Mouse (Mus musculus) mouse embryonic stem cell (cell line): ENCODE measurements around the gene Borcs7.

Source experiments
- in situ Hi-C, 2 experiments: fragments of 300-500 bp; cut with MboI; formaldehyde crosslinking; loops; 1 replicate in 1 of 2; 3 replicates in 1 of 2; pipeline ENCODE4 v1.14.3; 2019 to 2020; ENCODE audit warnings: low sequenced_read_pairs in 2 of 2, low pct_unique_long_range_greater_than_20kb in 1 of 2, mixed read lengths in 1 of 2; ENCODE audit not compliant: unreplicated experiment in 1 of 2

Borcs7 gene

DNA sequence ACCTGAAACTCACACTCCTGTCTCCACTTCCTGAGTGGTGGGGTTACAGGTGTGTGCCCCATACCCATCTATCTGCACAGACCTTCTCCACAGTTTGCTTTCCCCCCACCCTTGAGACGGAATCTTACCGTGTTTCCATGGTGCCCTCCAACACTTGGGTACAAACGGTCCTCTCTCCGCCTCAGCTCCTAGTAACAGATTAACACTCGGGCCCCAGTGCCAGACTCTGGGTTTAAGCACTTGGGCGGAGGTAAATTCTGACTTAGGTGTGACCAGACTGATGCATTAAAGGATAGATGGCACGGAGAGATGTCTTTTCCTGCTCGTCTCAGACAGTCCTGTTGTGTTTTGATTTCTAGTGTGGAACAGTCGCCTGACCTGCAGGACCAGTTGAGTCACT is 11.4 kb downstream of the Borcs7 start:
- in situ Hi-C loops: no loop called here

- in situ Hi-C loops: no loop called here
Observed at GRCm38 (mm10) chr19:46705779-46706495, 16.2 kb downstream of the Borcs7 start.

GRCm38 (mm10) chr19:46706540-46707295 is 17.0 kb downstream of the Borcs7 start:
- in situ Hi-C loops: no loop called here

- in situ Hi-C loops: no loop called here
Observed at GRCm38 (mm10) chr19:46707296-46708151, 17.8 kb downstream of the Borcs7 start, which contains the start of gene As3mt. Gene As3mt (plus strand): TSS chr19:46707458.

DNA sequence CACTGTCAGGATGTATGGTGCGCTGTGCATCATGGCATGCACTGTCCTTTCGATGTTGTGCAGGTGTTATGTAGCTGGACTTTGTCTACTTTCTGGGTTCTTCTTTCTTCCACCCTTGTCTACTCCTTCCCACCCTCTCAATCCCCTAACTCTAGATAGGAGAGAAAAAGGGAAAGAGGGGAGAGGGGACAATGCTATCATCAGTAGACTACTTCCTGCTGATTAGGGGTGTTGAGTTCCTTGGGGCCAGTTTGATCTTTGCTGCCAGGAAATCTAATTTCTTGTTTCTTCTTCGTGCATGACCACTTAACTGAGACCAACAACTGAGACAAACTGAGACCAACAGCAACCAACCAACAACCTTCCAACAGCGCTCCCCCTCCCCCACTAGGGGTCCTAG is 20.9 kb downstream of the Borcs7 start:
- in situ Hi-C loops: no loop called here

- in situ Hi-C loops: no loop called here
Observed at GRCm38 (mm10) chr19:46714234-46714633, 24.5 kb downstream of the Borcs7 start.

DNA sequence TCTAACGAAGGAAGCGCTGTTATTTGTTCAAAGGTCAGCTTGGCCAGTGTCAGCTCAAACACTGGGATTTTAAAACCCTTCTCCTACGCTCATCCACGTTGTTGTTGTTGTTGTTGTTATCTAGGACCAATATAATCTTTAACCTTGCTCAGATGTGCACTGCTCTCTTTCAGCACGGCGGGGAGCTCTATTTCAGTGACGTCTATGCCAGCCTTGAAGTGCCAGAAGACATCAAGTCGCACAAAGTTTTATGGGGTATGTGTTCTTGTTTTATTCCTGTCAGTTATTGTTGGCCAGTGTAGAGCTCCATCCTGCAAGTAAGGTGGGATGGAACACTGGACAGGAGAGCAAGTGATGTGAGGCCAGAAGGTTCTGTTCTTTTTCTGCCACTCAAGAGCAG is 25.3 kb downstream of the Borcs7 start:
- in situ Hi-C loops: no loop called here

- in situ Hi-C loops: no loop called here
Observed at GRCm38 (mm10) chr19:46718150-46718549, 28.4 kb downstream of the Borcs7 start.

DNA sequence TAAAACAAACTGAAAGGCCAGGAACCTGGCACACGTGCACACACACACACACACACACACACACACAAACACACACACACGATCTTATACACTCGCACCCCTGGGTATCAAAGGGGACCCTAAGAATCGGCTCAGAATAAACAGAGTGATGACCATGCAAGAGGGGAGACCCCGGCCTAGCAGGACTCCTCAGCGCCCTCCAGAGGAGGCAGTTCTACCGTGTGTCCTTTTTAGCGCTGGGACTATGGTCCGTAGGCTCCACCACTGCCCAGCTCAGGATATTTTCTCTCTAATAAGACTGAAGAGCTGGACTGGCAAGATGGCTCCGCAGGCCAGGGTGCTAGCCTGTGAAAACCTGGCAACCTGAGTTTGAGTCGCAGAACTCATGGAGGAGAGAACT is 34.7 kb downstream of the Borcs7 start:
- in situ Hi-C loops: no loop called here

GRCm38 (mm10) chr19:46726142-46726541 is 36.4 kb downstream of the Borcs7 start:
- in situ Hi-C loops: no loop called here

GRCm38 (mm10) chr19:46727140-46727736 is 37.5 kb downstream of the Borcs7 start:
- in situ Hi-C loops: no loop called here

GRCm38 (mm10) chr19:46727945-46728540 is 38.3 kb downstream of the Borcs7 start:
- in situ Hi-C loops: no loop called here

- in situ Hi-C loops: no loop called here
Observed at GRCm38 (mm10) chr19:46728909-46729308, 39.2 kb downstream of the Borcs7 start.

DNA sequence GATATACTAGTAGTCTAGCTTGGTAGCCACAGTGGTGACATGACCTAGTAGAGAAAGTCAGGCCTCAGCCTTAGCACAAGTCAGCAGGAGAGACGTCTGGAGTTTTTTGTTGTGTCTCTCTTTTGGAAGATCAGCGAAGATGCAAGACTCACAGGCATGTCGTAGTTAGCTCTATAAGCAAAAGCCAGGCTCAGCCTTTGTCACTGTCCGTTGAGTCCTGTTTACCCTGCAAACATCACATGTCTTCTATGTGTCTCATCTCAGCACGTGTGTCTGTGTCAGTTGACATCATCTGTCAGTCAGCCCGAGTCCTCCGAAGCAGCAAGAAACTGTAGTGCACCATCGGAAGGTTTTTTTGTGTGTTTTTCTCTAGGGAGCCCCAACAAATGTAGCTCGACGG is 41.6 kb downstream of the Borcs7 start:
- in situ Hi-C loops: loop anchor here in 1 of 2 experiments (5.0 kb wide), 2 partner anchors 64 to 144 kb away; no protein-coding TSS in a partner anchor

GRCm38 (mm10) chr19:46732673-46733072 is 43.0 kb downstream of the Borcs7 start:
- in situ Hi-C loops: loop anchor here in 1 of 2 experiments (5.0 kb wide), 2 partner anchors 65 to 145 kb away; no protein-coding TSS in a partner anchor

DNA sequence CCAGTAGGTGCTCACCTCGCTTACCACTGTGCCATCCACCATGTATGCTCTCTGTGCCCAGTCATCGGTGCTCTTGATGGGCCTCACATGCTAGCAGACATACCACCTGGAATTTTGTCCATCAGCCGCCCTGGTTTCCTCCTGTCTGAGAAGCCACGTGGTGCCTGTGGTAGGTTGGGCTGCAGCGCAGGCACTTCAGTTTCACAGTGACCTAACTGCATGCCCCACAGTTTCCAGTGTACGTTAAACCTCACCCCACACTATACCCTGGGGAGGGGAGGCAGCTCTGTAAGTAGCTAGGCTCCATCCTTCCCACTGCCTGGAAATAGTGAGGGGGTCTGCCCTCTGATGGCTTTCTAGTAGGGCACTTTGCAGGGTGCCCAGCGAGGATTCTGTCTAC is 43.9 kb downstream of the Borcs7 start:
- in situ Hi-C loops: loop anchor here in 1 of 2 experiments (5.0 kb wide), 2 partner anchors 66 to 146 kb away; no protein-coding TSS in a partner anchor

- in situ Hi-C loops: no loop called here
Observed at GRCm38 (mm10) chr19:46735241-46735640, 45.5 kb downstream of the Borcs7 start.

- in situ Hi-C loops: no loop called here
Observed at GRCm38 (mm10) chr19:46737106-46737505, 47.4 kb downstream of the Borcs7 start.
